Mouse (Mus musculus): Measurements from ENCODE around the gene Tex26. TPM values are rescaled to one million over a fixed set of nuclear protein-coding genes. Genes with fewer than 3 reads are reported as not detected.

Gene Tex26
- polyA plus RNA-seq, 1 experiment from 2014 or later: 1.5 TPM

Other genes with a start within 250 kb of the Tex26 start
- 9.0 and 11.2 TPM in 2 replicates for gene Alox5ap, start 174.9 kb upstream of the Tex26 start, polyA plus RNA-seq (2015; fragmentation: Nextera tagmentation; extraction: Ambion mirVana)
- 2.1 and 2.5 TPM in 2 replicates for gene Medag, start 27.9 kb upstream of the Tex26 start, polyA plus RNA-seq (2015; fragmentation: Nextera tagmentation; extraction: Ambion mirVana)
- gene Wdr95, start 89.0 kb downstream of the Tex26 start, polyA plus RNA-seq (2015; fragmentation: Nextera tagmentation; extraction: Ambion mirVana): 0.10 and 0.84 TPM in 2 replicates
- 83.7 and 92.0 TPM in 2 replicates for gene Hsph1, start 196.7 kb downstream of the Tex26 start, polyA plus RNA-seq (2015; fragmentation: Nextera tagmentation; extraction: Ambion mirVana)
- 10.7 and 12.2 TPM in 2 replicates for gene B3glct, start 238.6 kb downstream of the Tex26 start, polyA plus RNA-seq (2015; fragmentation: Nextera tagmentation; extraction: Ambion mirVana)